Mouse (Mus musculus) liver, adult 2 months (tissue): ENCODE data around the gene Taf4. TPM values are rescaled to one million over a fixed set of nuclear protein-coding genes. Genes with fewer than 3 reads are reported as not detected.

Experiments
- DNase-seq: peaks from one replicate; pipeline ENCODE4 v3.0.0-alpha.2; 2011; ENCODE audit warnings: low read depth, low spot score; ENCODE audit errors: extremely low read depth
- H3K27ac ChIP-seq: fragments of 200-500 bp; replicated peaks from 2 replicates; pipeline ENCODE4 v1.5.1; 2012; ENCODE audit warnings: low read depth, mild to moderate bottlenecking, control low read depth, inconsistent platforms, low read length; ENCODE audit not compliant: insufficient read depth
- H3K27me3 ChIP-seq: fragments of 200-500 bp; 2 replicates; pipeline ENCODE4 v1.6.1; 2012; ENCODE audit warnings: mild to moderate bottlenecking, moderate library complexity, low read length, inconsistent platforms; ENCODE audit not compliant: control insufficient read depth, insufficient read depth
- H3K36me3 ChIP-seq: fragments of 200-500 bp; 2 replicates; pipeline ENCODE4 v1.6.1; 2012; ENCODE audit warnings: low read length, inconsistent platforms; ENCODE audit not compliant: control insufficient read depth, insufficient read depth
- H3K4me1 ChIP-seq: fragments of 200-500 bp; 2 replicates; pipeline ENCODE4 v1.6.1; 2011; ENCODE audit warnings: low read length; ENCODE audit not compliant: control insufficient read depth, insufficient read depth
- H3K4me3 ChIP-seq: fragments of 200-500 bp; 2 replicates; pipeline ENCODE4 v1.5.1; 2011; ENCODE audit warnings: low read depth, mild to moderate bottlenecking, control low read depth, low read length, moderate library complexity; ENCODE audit not compliant: insufficient read depth
- H3K79me2 ChIP-seq: fragments of 200-500 bp; 2 replicates; pipeline ENCODE4 v1.6.1; 2012; ENCODE audit warnings: inconsistent platforms, mild to moderate bottlenecking, low read length, moderate library complexity; ENCODE audit not compliant: control insufficient read depth, insufficient read depth
- H3K9ac ChIP-seq: fragments of 200-500 bp; 2 replicates; pipeline ENCODE4 v1.6.1; 2012; ENCODE audit warnings: low read depth, mild to moderate bottlenecking, control low read depth, inconsistent platforms, low read length
- CTCF ChIP-seq: fragments of 200-500 bp; IDR thresholded peaks from 2 replicates; pipeline ENCODE4 v1.5.1; 2011; ENCODE audit warnings: low read depth, low read length, control low read depth
- POLR2A ChIP-seq: fragments of 200-500 bp; IDR thresholded peaks from 2 replicates; pipeline ENCODE4 v1.6.1; 2011; ENCODE audit warnings: low read length, control low read depth; ENCODE audit not compliant: insufficient read depth; ENCODE audit errors: extremely low read depth
- WGBS: fragments of 180-500 bp; shearing (Covaris S2); methylation state at CpG from one replicate; pipeline ENCODE4 v1.1.7; 2018; 5-methylcytosine and 5-hydroxymethylcytosine counted together
- polyA plus RNA-seq: library from polyadenylated mRNA; depleted of rRNA; stranded (reverse); fragments of >200 nt; gene quantifications from 2 replicates; pipeline ENCODE4 v1.2.3, GENCODE M21; 2012
- total RNA-seq: library from RNA; depleted of rRNA; stranded (reverse); fragments of >200 nt; gene quantifications from 2 replicates; pipeline ENCODE4 v1.2.3, GENCODE M21; 2014

Gene Taf4
- total and polyA plus RNA-seq, 2 experiments, result 4.0 to 4.3 TPM

DNA sequence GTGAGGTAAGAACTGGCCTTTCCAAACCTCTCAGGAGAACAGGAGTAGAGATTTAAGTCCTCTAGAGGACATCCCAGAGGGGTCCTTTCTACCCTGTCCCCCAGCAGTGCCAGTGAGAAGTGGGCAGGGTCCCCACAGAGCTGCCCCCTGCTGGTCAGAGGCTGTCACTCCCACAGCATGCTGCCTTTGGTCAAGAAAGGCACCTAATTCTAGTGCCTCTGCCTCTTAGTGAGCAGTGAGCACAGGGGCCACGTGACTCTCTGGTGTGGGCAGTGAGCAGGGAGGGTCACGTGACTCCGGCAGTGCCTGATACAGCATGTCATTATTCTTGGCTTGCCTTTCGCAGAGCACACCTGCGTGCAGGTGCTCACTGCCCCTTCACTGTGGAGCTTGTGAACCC is 103.1 kb downstream of the Taf4 start:
- H3K27ac ChIP-seq, result no peak overlapping the region
- no peak for TF ChIP-seq POLR2A
- peak; percentile 64 for TF ChIP-seq CTCF
- 39% methylated on average over 5 of the region's 5 CpGs for WGBS
- no peaks in the 10 kb centered on the region for H3K36me3 ChIP-seq
- no peaks in the 10 kb centered on the region for H3K4me1 ChIP-seq
- DNase-seq, result no peak
- H3K27me3 ChIP-seq, result no peaks in the 10 kb centered on the region
- H3K9ac ChIP-seq, result no peak overlapping the region
- H3K79me2 ChIP-seq, result no peaks in the 10 kb centered on the region
- H3K4me3 ChIP-seq, result no peak overlapping the region

DNA sequence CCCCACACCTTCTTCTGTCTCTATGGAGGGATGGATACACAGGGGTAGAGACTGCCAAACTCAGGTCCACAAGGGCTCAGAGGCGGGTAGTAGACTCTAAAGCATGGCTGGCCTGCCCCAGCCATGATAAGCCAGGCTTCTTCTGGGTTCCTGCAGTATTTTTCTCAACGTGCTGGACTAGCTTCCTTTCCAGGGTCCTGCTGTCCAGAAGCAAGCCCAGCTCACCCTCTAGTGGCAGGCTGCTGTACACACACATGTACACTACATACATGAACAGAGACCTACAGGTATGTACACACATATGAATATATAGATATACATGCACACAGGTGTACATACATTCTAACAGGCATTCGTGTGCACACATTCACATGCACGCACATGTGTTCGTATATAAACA is 103.7 kb downstream of the Taf4 start:
- Histone ChIP-seq H3K9ac (no peak overlapping the region), H3K4me1 (no peaks in the 10 kb centered on the region), H3K27me3 (no peaks in the 10 kb centered on the region), H3K27ac (no peak overlapping the region), H3K36me3 (no peaks in the 10 kb centered on the region), H3K79me2 (no peaks in the 10 kb centered on the region), H3K4me3 (no peak overlapping the region)
- no peak for DNase-seq
- TF ChIP-seq CTCF (peak; percentile 30; the same call in 1 of the 2 replicates), POLR2A (no peak)
- 66% methylated on average over 5 of the region's 5 CpGs for WGBS

DNA sequence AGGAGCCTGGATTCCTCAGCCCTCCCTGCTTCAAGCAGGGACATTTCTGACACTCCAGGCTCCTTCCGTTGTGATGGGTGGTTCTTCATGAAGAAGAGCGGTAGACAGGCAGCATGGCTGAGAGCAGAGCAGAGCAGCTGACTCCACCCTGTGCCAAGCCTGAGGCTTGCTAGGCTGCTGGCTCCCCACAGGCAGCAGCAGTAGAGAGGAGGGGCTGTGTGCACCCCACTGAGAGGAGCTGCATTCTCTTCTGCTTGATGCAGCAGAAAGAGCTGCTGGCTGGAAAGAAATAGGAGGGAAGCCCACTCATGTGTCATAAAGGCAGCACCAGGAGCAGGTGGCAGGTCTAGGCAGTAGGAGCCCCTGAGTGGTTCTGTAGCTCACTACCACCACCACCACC is 106.6 kb downstream of the Taf4 start:
- H3K4me3 ChIP-seq, result no peak overlapping the region
- H3K27ac ChIP-seq, result no peak overlapping the region
- H3K27me3 ChIP-seq, result no peaks in the 10 kb centered on the region
- no peaks in the 10 kb centered on the region for H3K79me2 ChIP-seq
- no peaks in the 10 kb centered on the region for H3K36me3 ChIP-seq
- WGBS, result 32% methylated on average over 2 of the region's 2 CpGs
- H3K4me1 ChIP-seq, result no peaks in the 10 kb centered on the region
- DNase-seq, result no peak
- no peak overlapping the region for H3K9ac ChIP-seq
- TF ChIP-seq CTCF, result no peak
- no peak for TF ChIP-seq POLR2A

DNA sequence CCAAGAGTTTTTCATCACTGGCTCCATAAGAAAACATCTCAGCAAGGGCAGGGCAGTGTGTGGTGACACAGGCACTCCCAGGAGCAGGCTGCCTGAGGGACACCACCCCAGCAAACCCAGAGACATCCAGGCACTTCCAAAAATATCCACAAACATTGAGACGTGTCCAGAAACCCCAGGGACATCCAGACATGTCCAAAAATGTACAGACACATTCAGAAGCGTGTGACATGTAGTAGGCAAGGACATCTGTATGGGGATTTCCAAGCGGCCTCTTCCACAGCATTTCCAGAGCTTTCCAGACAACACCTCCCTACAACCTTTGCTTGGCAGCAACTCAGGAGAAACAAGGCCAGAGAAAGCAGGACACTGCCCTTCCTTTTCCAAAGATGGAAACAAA is 108.8 kb downstream of the Taf4 start:
- Histone ChIP-seq H3K4me1 (no peaks in the 10 kb centered on the region), H3K4me3 (no peak overlapping the region), H3K36me3 (no peaks in the 10 kb centered on the region), H3K27ac (no peak overlapping the region), H3K9ac (no peak overlapping the region), H3K27me3 (no peaks in the 10 kb centered on the region), H3K79me2 (no peaks in the 10 kb centered on the region)
- WGBS, result 58% methylated on average over 3 of the region's 3 CpGs
- no peak for TF ChIP-seq POLR2A
- no peak for TF ChIP-seq CTCF
- DNase-seq, result no peak

DNA sequence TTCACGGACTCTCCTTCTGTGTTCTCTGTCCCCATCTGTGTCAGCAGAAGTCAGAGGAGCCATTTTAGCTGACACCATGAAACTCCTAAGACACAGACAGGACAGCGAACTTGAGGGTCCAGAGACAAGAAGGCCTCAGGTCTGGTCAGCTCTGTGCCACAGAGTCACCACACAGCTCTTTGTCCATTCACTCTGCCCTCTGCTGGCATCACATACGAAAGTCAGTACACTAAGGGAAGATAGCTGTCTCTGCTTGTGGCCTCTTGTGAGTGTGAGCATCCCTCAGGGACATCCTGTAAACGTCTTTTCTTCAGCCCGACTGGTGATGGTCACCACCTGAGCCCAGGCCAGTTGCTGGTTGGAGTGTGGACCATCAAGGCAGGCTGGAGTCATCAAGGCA is 111.3 kb downstream of the Taf4 start:
- Histone ChIP-seq H3K27ac (no peak overlapping the region), H3K27me3 (no peaks in the 10 kb centered on the region), H3K9ac (no peak overlapping the region), H3K4me3 (no peak overlapping the region), H3K4me1 (no peaks in the 10 kb centered on the region), H3K36me3 (no peaks in the 10 kb centered on the region), H3K79me2 (no peaks in the 10 kb centered on the region)
- DNase-seq, result no peak
- 72% methylated on average over 5 of the region's 5 CpGs for WGBS
- TF ChIP-seq CTCF (no peak), POLR2A (no peak)

DNA sequence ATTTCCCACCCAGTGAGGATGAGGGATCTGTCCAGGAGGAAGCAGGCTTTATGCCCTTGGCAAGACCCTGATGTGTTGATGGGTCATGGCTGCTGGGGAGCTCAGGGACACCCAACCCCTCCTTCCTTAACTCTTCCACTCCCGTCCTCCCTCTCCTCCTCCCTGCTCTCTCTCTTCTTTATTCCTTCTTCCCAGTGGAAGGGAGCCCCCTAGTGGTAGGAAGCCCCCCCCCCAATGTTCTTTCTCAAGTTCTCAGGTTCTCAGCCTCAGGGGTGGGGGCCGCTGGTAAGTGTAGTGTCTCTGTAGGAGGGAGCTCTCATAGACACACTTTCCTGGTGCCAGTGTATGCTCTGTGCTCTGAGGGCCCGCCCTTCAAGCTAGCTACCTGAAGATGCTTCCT is 113.2 kb downstream of the Taf4 start:
- TF ChIP-seq CTCF, result 0 out of 2 replicates have a peak, but pooled peaks have one; percentile 8
- TF ChIP-seq POLR2A, result no peak
- 64% methylated on average over 3 of the region's 3 CpGs for WGBS
- H3K4me1 ChIP-seq, result no peaks in the 10 kb centered on the region
- H3K79me2 ChIP-seq, result no peaks in the 10 kb centered on the region
- H3K27ac ChIP-seq, result no peak overlapping the region
- no peak overlapping the region for H3K4me3 ChIP-seq
- no peak overlapping the region for H3K9ac ChIP-seq
- H3K27me3 ChIP-seq, result no peaks in the 10 kb centered on the region
- DNase-seq, result no peak
- no peaks in the 10 kb centered on the region for H3K36me3 ChIP-seq
